Mouse (Mus musculus) liver, embryonic 14.5 days (tissue): Measurements from ENCODE around the gene Apoa4.

ENCODE experiments used
- CTCF ChIP-seq: IDR thresholded peaks from 2 replicates; pipeline ENCODE4 v1.5.1; 2016; ENCODE audit warnings: antibody characterized with exemption, low read depth, control low read depth
- EP300 ChIP-seq: IDR thresholded peaks from 2 replicates; pipeline ENCODE4 v1.6.1; 2016; ENCODE audit warnings: antibody characterized with exemption, low read depth

DNA sequence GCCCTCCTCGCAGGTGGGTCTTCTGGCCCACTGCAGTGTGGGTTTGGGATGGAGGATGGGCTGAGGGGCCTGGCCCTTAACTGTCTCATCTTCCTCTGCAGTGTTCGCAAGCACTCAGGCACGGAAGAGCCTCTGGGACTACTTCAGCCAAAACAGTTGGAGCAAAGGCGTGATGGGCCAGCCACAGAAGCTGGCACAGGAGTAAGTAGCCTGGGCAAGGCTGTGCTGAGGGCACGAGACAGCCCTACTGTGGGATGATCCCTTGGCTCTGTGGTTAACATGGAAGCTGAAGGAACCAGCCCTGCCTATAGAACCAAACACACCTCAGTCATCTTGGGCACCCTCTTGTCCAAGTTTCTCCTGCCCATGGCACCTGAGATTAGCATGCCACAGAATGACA lies 28.6 kb downstream of the Apoa4 start:
- no peak for TF ChIP-seq EP300
- TF ChIP-seq CTCF = no peak
